Mouse (Mus musculus): Measurements from ENCODE around the gene 2010111I01Rik. TPM values are rescaled to one million over a fixed set of nuclear protein-coding genes. Genes with fewer than 3 reads are reported as not detected.

2010111I01Rik gene
- polyA plus RNA-seq, 1 experiment from 2014 or later, result 16.5 TPM

DNA sequence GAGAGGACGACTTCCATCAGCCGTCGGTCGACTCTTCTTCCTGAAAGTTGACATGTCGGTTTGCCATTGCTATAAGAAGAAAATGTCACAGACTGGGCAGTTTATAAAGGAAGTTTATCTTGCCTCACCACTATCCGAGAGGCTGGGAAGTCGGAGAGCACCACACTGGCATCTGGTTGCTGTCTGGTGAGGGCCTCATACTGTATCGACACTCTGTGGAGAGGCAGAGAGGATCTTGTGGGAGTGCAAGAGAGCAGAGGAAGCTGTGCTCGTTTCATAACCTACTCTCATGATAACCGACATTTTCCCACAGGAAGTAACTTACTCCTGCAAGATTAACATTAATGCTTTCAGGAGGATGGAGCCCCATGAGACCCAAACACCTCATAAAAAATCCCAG lies 7.9 kb upstream of the 2010111I01Rik start:
- Histone ChIP-seq H3K9me3 (replicated peaks) (no peaks in the 10 kb centered on the region), H3K4me2 (no peak overlapping the region), H3K36me3 (no peaks in the 10 kb centered on the region), H3K27ac (no peak overlapping the region), H3K9ac (no peak overlapping the region), H3K4me3 (replicated peaks) (no peak overlapping the region), H3K27me3 (no peaks in the 10 kb centered on the region), H3K4me1 (replicated peaks) (peaks cover 11% of the 10 kb centered on the region)
- ATAC-seq (ENCODE audit: low read depth) (no peak), DNase-seq (no peak)
- 27% methylated on average over 10 of the region's 10 CpGs for WGBS (ENCODE audit: insufficient replicate concordance)

DNA sequence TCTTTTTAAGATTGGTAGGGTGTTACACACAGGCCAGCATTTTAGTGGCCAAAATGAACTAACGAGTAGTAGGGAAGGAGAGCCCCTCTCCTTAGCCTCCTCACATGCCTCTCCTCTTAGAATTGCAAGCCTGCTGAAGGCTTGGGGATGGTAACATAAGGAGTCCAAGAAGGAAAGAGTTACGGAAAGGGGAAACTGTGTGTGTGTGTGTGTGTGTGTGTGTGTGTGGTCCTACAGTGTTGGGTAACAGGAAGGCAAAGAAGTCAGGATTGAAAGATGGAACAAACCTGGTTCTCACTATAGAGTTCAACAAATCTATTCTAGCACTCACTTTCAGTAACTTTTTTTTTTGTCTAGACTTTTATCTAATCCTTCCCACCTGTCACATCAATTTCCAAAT lies 1.3 kb upstream of the 2010111I01Rik start:
- Histone ChIP-seq H3K4me1 (replicated peaks) (peaks cover 18% of the 10 kb centered on the region), H3K4me2 (no peak overlapping the region), H3K36me3 (no peaks in the 10 kb centered on the region), H3K27me3 (no peaks in the 10 kb centered on the region), H3K27ac (no peak overlapping the region), H3K9me3 (replicated peaks) (no peaks in the 10 kb centered on the region), H3K4me3 (replicated peaks) (no peak overlapping the region), H3K9ac (no peak overlapping the region)
- WGBS (ENCODE audit: insufficient replicate concordance), result 70% methylated on average over 2 of the region's 2 CpGs
- ATAC-seq (ENCODE audit: low read depth), result no peak
- no peak for DNase-seq

DNA sequence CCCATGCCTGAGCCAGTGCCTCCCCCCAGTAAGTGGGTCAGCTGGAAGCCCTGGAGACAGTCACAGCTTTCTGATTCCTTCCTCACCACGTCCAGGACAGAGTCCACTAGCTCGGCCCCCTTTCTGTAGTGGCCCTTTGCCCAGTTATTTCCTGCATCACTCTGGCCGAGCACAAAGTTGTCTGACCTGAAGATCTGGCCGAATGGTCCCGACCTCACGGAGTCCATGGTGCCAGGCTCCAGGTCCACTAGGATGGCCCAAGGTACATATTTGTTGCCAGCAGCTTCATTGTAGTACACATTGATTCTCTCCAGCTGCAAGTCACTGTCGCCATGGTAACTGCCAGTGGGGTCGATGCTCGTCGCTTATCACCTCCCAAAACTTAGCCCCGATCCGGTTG lies 3.5 kb downstream of the 2010111I01Rik start:
- DNase-seq (no peak), ATAC-seq (ENCODE audit: low read depth) (no peak)
- H3K9ac ChIP-seq, result no peak overlapping the region
- H3K36me3 ChIP-seq, result no peaks in the 10 kb centered on the region
- H3K4me3 ChIP-seq (replicated peaks), result no peak overlapping the region
- peaks cover 27% of the 10 kb centered on the region for H3K4me1 ChIP-seq (replicated peaks)
- no peaks in the 10 kb centered on the region for H3K9me3 ChIP-seq (replicated peaks)
- no peaks in the 10 kb centered on the region for H3K27me3 ChIP-seq
- no peak overlapping the region for H3K27ac ChIP-seq
- H3K4me2 ChIP-seq, result no peak overlapping the region
- 69% methylated on average over 12 of the region's 12 CpGs for WGBS (ENCODE audit: insufficient replicate concordance)

DNA sequence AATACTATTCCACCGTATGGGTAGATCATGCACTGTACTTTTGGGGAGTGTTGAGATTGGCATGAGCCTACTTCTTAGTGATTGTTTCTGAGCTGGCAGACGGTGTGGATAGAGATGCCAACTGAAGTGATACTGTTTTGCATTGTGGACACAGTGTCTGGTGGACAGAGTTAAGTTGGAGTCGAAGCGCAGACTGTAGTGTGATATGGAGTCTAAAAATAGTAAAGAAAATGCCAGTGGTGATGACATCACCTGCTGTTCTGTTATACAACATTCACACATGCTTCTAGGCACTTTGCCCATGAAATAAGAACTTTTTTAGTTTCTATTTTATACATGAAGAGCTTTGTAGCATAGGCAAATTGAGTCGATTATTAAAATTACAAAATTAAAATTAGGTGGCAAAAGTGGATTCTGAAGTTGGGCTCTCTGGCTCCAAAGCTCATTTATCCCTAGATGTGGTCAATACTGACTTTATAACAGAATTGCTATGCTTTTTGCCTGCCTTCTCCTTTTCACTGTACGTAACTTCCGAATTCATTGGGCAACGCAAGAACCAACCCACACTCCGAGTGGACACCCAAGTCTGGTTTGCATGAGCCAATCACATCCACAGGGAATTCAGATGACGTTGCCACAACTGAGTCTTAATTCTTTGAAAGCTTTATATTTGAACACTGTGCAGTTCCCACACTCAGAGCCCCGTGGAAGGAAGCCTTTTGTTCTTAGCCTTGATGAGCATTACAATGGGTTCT lies 6.0 kb downstream of the 2010111I01Rik start:
- Histone ChIP-seq H3K27me3 (no peaks in the 10 kb centered on the region), H3K9me3 (replicated peaks) (no peaks in the 10 kb centered on the region), H3K4me1 (replicated peaks) (peaks cover 18% of the 10 kb centered on the region), H3K9ac (no peak overlapping the region), H3K4me2 (no peak overlapping the region), H3K4me3 (replicated peaks) (no peak overlapping the region), H3K36me3 (no peaks in the 10 kb centered on the region), H3K27ac (no peak overlapping the region)
- DNase-seq (no peak), ATAC-seq (ENCODE audit: low read depth) (no peak)
- 80% methylated on average over 11 of the region's 11 CpGs for WGBS (ENCODE audit: insufficient replicate concordance)

DNA sequence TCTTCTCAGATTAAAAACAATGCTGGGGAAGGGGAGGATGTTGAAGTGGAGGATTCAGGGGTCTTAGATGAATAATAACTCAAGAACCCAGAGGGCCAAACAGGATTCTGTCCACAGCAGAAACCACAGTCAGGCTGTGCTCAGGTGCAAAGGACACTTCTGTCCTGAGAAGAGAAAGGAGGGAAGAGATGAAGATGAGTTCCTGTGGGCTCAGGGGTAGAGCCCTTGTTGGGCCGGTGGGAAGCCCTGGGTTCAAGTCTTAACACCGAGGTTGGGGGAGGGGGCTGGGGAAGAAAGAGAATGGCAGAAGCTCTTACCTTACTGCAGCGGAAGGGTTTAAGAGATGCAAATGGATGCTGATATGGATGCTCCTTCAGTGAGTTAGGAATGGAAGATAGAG lies 7.7 kb downstream of the 2010111I01Rik start:
- WGBS (ENCODE audit: insufficient replicate concordance), result 65% methylated on average over 3 of the region's 3 CpGs
- no peak for ATAC-seq (ENCODE audit: low read depth)
- no peak overlapping the region for H3K4me3 ChIP-seq (replicated peaks)
- peaks cover 20% of the 10 kb centered on the region; the same call in 1 of the 2 replicates for H3K4me1 ChIP-seq (replicated peaks)
- H3K27ac ChIP-seq, result no peak overlapping the region
- no peak overlapping the region for H3K4me2 ChIP-seq
- H3K27me3 ChIP-seq, result no peaks in the 10 kb centered on the region
- no peaks in the 10 kb centered on the region for H3K36me3 ChIP-seq
- H3K9me3 ChIP-seq (replicated peaks), result no peaks in the 10 kb centered on the region
- no peak overlapping the region for H3K9ac ChIP-seq
- DNase-seq, result no peak

DNA sequence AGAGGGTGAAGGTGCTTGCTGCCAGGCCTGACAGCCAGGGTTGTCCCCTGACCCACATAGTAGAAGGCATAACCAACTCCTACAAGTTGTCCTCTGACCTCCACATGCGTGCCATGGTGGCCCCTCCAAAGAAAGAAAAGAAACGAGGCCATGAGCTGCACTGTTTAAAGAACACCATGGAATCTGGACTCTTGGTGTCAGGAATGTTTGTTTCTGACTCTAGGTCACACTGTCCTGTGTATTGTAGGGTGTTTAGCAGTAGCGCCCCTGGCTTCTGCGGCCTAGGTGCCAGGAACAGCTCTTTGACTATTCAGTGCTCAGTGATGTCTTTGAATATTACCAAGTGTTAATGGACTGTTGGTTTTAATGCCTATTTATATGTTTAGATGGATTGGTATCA lies 8.4 kb downstream of the 2010111I01Rik start:
- Histone ChIP-seq H3K9ac (no peak overlapping the region), H3K4me2 (no peak overlapping the region), H3K4me1 (replicated peaks) (peaks cover 21% of the 10 kb centered on the region; the same call in 1 of the 2 replicates), H3K27me3 (no peaks in the 10 kb centered on the region), H3K4me3 (replicated peaks) (no peak overlapping the region), H3K36me3 (no peaks in the 10 kb centered on the region), H3K9me3 (replicated peaks) (no peaks in the 10 kb centered on the region), H3K27ac (no peak overlapping the region)
- 69% methylated on average over 4 of the region's 4 CpGs for WGBS (ENCODE audit: insufficient replicate concordance)
- ATAC-seq (ENCODE audit: low read depth), result 0 out of 2 replicates have a peak, but pooled peaks have one; percentile 18
- DNase-seq, result no peak

DNA sequence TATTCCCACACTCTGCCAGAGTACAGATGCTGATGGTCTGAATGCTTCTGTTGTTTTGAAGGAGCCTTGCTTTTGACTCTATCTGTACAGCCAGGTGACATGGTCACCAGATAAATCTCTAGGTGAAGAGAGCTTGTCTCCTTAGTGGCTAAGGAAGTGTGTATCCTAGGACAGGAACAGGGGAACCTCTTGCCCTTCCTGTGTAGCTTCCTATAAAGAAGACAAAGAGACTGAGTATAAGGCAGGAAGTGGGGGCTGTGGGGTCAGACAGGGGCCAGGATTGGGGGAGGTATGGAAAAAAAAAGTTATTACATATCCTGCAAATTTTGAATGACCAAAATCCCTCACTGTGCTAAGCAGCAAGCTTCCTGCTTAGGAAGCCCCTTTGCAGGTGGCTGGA lies 13.4 kb downstream of the 2010111I01Rik start:
- DNase-seq (no peak), ATAC-seq (ENCODE audit: low read depth) (peak; percentile 43; the same call in 1 of the 2 replicates)
- no peaks in the 10 kb centered on the region for H3K27me3 ChIP-seq
- H3K27ac ChIP-seq, result no peak overlapping the region
- H3K4me3 ChIP-seq (replicated peaks), result no peak overlapping the region
- H3K36me3 ChIP-seq, result no peaks in the 10 kb centered on the region
- H3K4me1 ChIP-seq (replicated peaks), result peaks cover 18% of the 10 kb centered on the region
- no peak overlapping the region for H3K4me2 ChIP-seq
- no peak overlapping the region for H3K9ac ChIP-seq
- H3K9me3 ChIP-seq (replicated peaks), result no peaks in the 10 kb centered on the region

DNA sequence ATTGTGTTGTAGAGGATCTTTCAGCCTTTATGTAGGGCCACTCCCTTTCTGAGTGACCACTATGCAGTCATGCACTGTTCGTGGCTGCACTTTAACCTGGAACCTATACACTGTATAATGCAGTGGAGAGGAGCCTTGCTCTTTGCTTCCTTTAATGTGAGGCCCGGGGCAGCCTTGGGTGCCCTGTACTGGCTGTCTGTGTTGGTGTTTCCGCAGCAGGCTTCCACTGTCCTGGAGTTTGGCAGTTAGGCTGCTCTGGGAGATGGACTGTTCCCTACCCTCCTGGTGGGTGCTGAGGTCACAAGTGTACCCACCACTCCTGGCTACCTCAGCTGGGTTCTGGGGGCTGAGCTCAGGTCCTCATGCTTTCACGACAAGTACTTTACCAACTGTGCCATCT lies 14.1 kb downstream of the 2010111I01Rik start:
- Histone ChIP-seq H3K27ac (no peak overlapping the region), H3K9me3 (replicated peaks) (no peaks in the 10 kb centered on the region), H3K36me3 (no peaks in the 10 kb centered on the region), H3K4me2 (no peak overlapping the region), H3K27me3 (no peaks in the 10 kb centered on the region), H3K4me3 (replicated peaks) (no peak overlapping the region), H3K4me1 (replicated peaks) (peaks cover 11% of the 10 kb centered on the region), H3K9ac (no peak overlapping the region)
- ATAC-seq (ENCODE audit: low read depth), result no peak
- WGBS (ENCODE audit: insufficient replicate concordance), result 49% methylated on average over 4 of the region's 4 CpGs
- DNase-seq, result no peak

DNA sequence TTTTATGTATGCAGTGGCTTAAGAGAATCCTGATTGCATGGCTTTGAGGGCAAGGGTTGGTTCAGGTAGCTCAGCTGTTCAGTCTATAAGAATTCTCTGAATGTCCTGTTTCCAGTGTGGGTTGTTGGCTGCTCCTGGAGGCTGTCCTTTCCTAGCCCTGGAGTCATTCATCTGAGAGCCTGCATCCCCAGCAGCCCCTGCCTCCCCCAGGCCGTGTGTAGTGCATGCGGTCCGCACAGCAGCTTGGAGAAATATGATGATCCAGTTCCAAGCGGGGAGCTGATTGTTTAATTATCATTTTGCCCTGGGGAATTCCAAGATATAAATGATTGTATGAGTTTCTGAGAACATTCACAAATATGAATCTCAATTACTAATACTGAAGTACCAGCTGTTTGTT lies 14.5 kb downstream of the 2010111I01Rik start:
- WGBS (ENCODE audit: insufficient replicate concordance), result 76% methylated on average over 4 of the region's 4 CpGs
- Histone ChIP-seq H3K27ac (no peak overlapping the region), H3K27me3 (no peaks in the 10 kb centered on the region), H3K4me2 (no peak overlapping the region), H3K4me1 (replicated peaks) (peaks cover 10% of the 10 kb centered on the region), H3K36me3 (no peaks in the 10 kb centered on the region), H3K9ac (no peak overlapping the region), H3K4me3 (replicated peaks) (no peak overlapping the region), H3K9me3 (replicated peaks) (no peaks in the 10 kb centered on the region)
- DNase-seq (no peak), ATAC-seq (ENCODE audit: low read depth) (no peak)

DNA sequence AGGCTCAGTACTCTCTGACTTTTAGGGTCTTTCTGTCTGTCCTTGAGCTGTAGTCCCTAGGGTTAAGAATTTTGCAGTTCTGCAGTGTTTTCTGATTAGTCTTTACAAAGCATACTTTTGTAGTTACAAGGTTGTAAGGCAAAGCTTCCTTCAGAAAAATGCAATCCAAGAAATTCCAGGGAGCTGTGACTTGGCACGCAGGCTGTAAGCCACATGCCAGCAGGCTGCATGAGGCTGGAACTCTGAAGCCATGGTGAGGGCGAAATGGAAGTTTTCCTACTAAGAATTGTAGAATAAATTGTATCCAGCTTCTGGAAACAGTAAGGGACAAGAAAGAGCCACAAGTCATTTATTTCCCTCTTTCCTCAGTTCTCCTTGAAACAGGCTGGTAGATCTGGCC lies 15.4 kb downstream of the 2010111I01Rik start:
- DNase-seq (no peak), ATAC-seq (ENCODE audit: low read depth) (no peak)
- Histone ChIP-seq H3K9ac (no peak overlapping the region), H3K4me1 (replicated peaks) (peaks cover 10% of the 10 kb centered on the region), H3K9me3 (replicated peaks) (no peaks in the 10 kb centered on the region), H3K4me2 (no peak overlapping the region), H3K27ac (no peak overlapping the region), H3K36me3 (no peaks in the 10 kb centered on the region), H3K4me3 (replicated peaks) (no peak overlapping the region), H3K27me3 (no peaks in the 10 kb centered on the region)
- 71% methylated on average over 2 of the region's 2 CpGs for WGBS (ENCODE audit: insufficient replicate concordance)

DNA sequence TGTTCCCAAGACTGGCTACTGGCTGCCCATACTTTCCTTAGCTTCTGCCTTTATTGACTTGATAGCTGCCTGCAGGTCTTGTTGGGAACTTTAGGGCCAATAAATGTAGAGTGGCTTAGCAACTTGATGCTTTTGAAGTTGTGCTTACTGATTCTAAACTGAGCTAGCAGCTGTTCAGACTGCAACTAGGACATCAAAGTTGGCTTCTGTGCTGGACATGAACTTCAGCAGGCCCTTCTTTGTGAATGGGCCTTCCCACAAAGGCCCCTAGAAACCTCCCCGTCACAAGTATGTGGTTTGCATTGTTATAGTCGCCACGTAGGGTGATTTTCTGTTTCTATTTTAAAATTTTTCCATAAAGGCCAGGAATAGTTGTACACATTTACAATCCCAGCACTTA lies 19.8 kb downstream of the 2010111I01Rik start:
- WGBS (ENCODE audit: insufficient replicate concordance), result 72% methylated on average over 3 of the region's 3 CpGs
- Histone ChIP-seq H3K27ac (no peak overlapping the region), H3K36me3 (no peaks in the 10 kb centered on the region), H3K4me2 (no peak overlapping the region), H3K4me1 (replicated peaks) (no peaks in the 10 kb centered on the region), H3K27me3 (no peaks in the 10 kb centered on the region), H3K9me3 (replicated peaks) (no peaks in the 10 kb centered on the region), H3K4me3 (replicated peaks) (no peak overlapping the region), H3K9ac (no peak overlapping the region)
- ATAC-seq (ENCODE audit: low read depth) (no peak), DNase-seq (no peak)

DNA sequence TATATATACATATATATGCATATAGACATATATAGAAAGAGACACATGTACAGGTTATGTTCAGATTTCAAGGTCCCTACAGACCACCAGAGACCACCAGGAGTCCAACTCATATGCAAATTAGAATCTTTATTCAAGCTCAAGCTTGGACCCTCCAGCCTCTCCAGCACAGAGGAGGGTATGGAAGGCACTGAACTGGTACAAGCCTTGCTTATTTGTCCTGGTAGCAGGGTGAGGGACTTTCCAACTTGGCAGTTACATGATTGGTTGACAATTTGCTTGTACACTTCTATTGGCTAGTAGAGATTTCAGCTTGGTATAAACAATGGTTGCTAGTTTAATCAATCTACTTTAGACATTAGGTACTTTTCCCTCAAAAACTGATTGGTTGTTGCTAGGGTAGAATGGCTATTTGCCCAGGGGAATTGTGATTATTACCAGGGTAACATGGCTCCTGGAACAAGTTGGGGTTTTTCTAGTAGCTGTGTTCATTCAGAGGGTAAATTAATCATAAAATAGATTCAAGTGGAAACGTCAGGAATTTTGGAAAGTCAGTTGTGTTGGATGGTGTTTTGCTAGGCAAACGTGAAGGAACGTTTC lies 25.3 kb downstream of the 2010111I01Rik start:
- no peak for DNase-seq
- H3K27ac ChIP-seq, result no peak overlapping the region
- WGBS (ENCODE audit: insufficient replicate concordance), result 72% methylated on average over 3 of the region's 3 CpGs
- H3K9me3 ChIP-seq (replicated peaks), result no peaks in the 10 kb centered on the region
- H3K9ac ChIP-seq, result no peak overlapping the region
- H3K4me2 ChIP-seq, result no peak overlapping the region
- H3K36me3 ChIP-seq, result no peaks in the 10 kb centered on the region
- ATAC-seq (ENCODE audit: low read depth), result no peak
- H3K4me3 ChIP-seq (replicated peaks), result no peak overlapping the region
- H3K27me3 ChIP-seq, result no peaks in the 10 kb centered on the region
- no peaks in the 10 kb centered on the region for H3K4me1 ChIP-seq (replicated peaks)
